Mouse (Mus musculus) activated CD4-positive, CD25-positive, alpha-beta regulatory T cell, adult 4 months (primary cell): ENCODE measurements around the gene Fads3. TPM values are rescaled to one million over a fixed set of nuclear protein-coding genes. Genes with fewer than 3 reads are reported as not detected.

Experiments
- ATAC-seq: one replicate; pipeline ENCODE4 v1.8.0; 2017
- polyA plus RNA-seq, 2 experiments: library from polyadenylated mRNA; unstranded; fragments of 100-300 nt; shearing (Covaris generic); gene quantifications; one replicate each; pipeline ENCODE4 v1.2.1; 2017

Gene Fads3
- polyA plus RNA-seq, 2 experiments from 2014 or later, result not detected

- ATAC-seq, result no peak
These were observed 12.4 kb downstream of the Fads3 start for GRCm38 (mm10) chr19:10053692-10054260.

- no peak for ATAC-seq
These were observed 13.1 kb downstream of the Fads3 start for GRCm38 (mm10) chr19:10054361-10055075.

- ATAC-seq, result no peak
These were observed 13.9 kb downstream of the Fads3 start for GRCm38 (mm10) chr19:10055261-10055660.

GRCm38 (mm10) chr19:10055783-10056660 is 14.7 kb downstream of the Fads3 start:
- no peak for ATAC-seq

GRCm38 (mm10) chr19:10056686-10057085 is 15.3 kb downstream of the Fads3 start:
- ATAC-seq, result no peak

- no peak for ATAC-seq
These were observed 16.4 kb downstream of the Fads3 start for GRCm38 (mm10) chr19:10057486-10058351.

GRCm38 (mm10) chr19:10058352-10058825 is 17.0 kb downstream of the Fads3 start:
- ATAC-seq, result no peak

GRCm38 (mm10) chr19:10058876-10059427 is 17.6 kb downstream of the Fads3 start:
- no peak for ATAC-seq

- no peak for ATAC-seq
These were observed 18.7 kb downstream of the Fads3 start for GRCm38 (mm10) chr19:10059911-10060567.

GRCm38 (mm10) chr19:10060783-10061590 is 19.6 kb downstream of the Fads3 start:
- ATAC-seq, result no peak

- ATAC-seq, result no peak
These were observed 20.3 kb downstream of the Fads3 start for GRCm38 (mm10) chr19:10061624-10062023.

- ATAC-seq, result no peak
These were observed 20.9 kb downstream of the Fads3 start for GRCm38 (mm10) chr19:10062292-10062691.

- ATAC-seq, result no peak
These were observed 21.5 kb downstream of the Fads3 start for GRCm38 (mm10) chr19:10062862-10063261.

- ATAC-seq, result no peak
These were observed 23.0 kb downstream of the Fads3 start for GRCm38 (mm10) chr19:10064173-10065012.

GRCm38 (mm10) chr19:10065465-10066188 is 24.3 kb downstream of the Fads3 start:
- no peak for ATAC-seq

GRCm38 (mm10) chr19:10066189-10066500 is 24.8 kb downstream of the Fads3 start:
- ATAC-seq, result no peak

GRCm38 (mm10) chr19:10066502-10066901 is 25.1 kb downstream of the Fads3 start:
- no peak for ATAC-seq

GRCm38 (mm10) chr19:10067701-10068100 is 26.3 kb downstream of the Fads3 start:
- ATAC-seq, result no peak
